Mouse (Mus musculus) lung, postnatal 0 days (tissue): Measurements from ENCODE around the gene Ss18l2.

Experiments
- CTCF ChIP-seq: IDR thresholded peaks from 2 replicates; pipeline ENCODE4 v1.5.1; 2016; ENCODE audit warnings: antibody characterized with exemption, mild to moderate bottlenecking
- EP300 ChIP-seq: IDR thresholded peaks from 2 replicates; pipeline ENCODE4 v1.6.1; 2016; ENCODE audit warnings: antibody characterized with exemption, mild to moderate bottlenecking, control low read depth

GRCm38 (mm10) chr9:121757835-121758814 is 48.0 kb downstream of the Ss18l2 start:
- no peak for TF ChIP-seq CTCF
- TF ChIP-seq EP300 = no peak
